ENCODE assay signal across 8 mouse cellular contexts in the genomic region with DNA sequence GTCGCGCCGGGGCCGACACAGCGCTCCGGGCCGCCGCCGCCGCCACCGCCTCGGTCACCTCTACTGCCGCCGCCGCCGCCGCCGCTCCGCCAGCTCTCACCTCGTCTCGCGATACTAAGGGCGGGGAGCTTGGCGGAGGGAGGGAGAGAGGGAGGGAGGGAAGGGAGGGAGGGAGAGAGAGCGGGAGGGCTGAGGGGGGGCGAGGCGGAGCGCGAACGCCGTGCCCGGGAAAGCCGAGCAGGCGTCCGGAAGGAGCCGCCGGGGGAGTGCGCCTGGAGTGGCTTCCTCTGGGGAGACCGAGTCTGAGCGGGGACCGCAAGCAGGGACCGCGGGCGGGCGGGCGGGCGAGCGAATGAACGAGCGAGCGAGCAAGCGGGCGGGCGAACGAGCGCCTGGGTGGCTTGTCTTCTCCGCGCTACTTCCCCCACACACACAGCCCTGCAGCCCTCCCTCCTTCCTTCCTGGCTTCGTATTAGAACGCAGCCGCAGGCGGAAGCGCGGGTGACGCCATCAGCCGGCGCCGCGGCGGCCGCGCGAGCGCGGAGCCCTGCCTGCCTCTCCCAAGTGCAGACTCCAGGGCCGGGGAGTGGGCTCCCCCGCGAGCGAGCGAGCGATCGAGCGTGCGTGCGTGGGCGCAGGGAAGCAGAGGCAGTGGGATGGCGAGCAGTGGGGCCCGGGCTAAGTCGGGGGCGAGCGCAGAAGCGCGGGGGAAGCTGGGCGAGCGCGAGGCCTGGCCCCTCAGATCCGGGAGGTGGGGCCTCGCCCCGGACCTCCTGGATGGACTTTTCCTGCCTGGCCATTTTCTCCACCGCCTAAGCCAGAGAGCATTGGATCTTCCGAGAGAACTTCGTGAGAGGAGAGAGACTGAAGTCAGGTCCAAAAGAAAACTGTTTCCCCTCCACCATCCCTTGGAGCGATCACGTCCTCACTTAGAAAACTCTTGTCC. TPM values are rescaled to one million over a fixed set of nuclear protein-coding genes. Genes with fewer than 3 reads are reported as not detected.
DNase-seq lines count a peak whose midpoint lies in the region; ATAC-seq and TF ChIP-seq lines count a peak whose summit lies in the region.

A gene (minus strand): TSS at position 457 of the 946 bp plus-strand sequence.

- H3K79me2 ChIP-seq in C2C12 (ENCODE audit: control insufficient read depth, insufficient read depth): peaks cover 62% of the 10 kb centered on the region

- H3K4me2 ChIP-seq in heart, embryonic 12.5 days: peak within 1 kb of the TSS; percentile 72
- peak within 1 kb of the TSS; percentile 83 for H3K4me2 ChIP-seq in liver, embryonic 12.5 days
- H3K4me2 ChIP-seq in stomach, embryonic 15.5 days: peak within 1 kb of the TSS; percentile 64

- TF ChIP-seq POLR2A in brain, embryonic 14.5 days (IDR thresholded peaks at IDR 0.05; ENCODE audit: borderline replicate concordance, extremely low read depth, insufficient read depth, insufficient read length, poor library complexity, severe bottlenecking): peak; percentile 91

- H3K9ac ChIP-seq in heart, embryonic 12.5 days: peak within 1 kb of the TSS; percentile 99
- peak within 1 kb of the TSS; percentile 98 for H3K9ac ChIP-seq in liver, embryonic 12.5 days
- H3K9ac ChIP-seq in stomach, embryonic 15.5 days: peak within 1 kb of the TSS; percentile 96

- peak within 1 kb of the TSS; percentile 100 for H3K27ac ChIP-seq in heart, embryonic 12.5 days (ENCODE audit: poor library complexity, severe bottlenecking)
- peak within 1 kb of the TSS; percentile 98 for H3K27ac ChIP-seq in liver, embryonic 12.5 days
- peak within 1 kb of the TSS; percentile 100 for H3K27ac ChIP-seq in stomach, embryonic 15.5 days

- H3K36me3 ChIP-seq in C2C12 (ENCODE audit: control insufficient read depth, insufficient read depth): peaks cover 18% of the 10 kb centered on the region
- H3K36me3 ChIP-seq in erythroblast, embryonic 14.5 days (ENCODE audit: control insufficient read depth): peaks cover 20% of the 10 kb centered on the region
- peaks cover 4% of the 10 kb centered on the region; the same call in 1 of the 2 replicates for H3K36me3 ChIP-seq in heart, embryonic 12.5 days
- H3K36me3 ChIP-seq in liver, embryonic 12.5 days: peaks cover 17% of the 10 kb centered on the region
- no peaks in the 10 kb centered on the region for H3K36me3 ChIP-seq in stomach, embryonic 15.5 days

- H3K9me3 ChIP-seq in erythroblast, embryonic 14.5 days (ENCODE audit: control insufficient read depth, low read length): no peaks in the 10 kb centered on the region
- H3K9me3 ChIP-seq in heart, embryonic 12.5 days (replicated peaks): peaks cover 3% of the 10 kb centered on the region; the same call in 1 of the 2 replicates
- H3K9me3 ChIP-seq in liver, embryonic 12.5 days (replicated peaks): no peaks in the 10 kb centered on the region
- no peaks in the 10 kb centered on the region for H3K9me3 ChIP-seq in stomach, embryonic 15.5 days

- peaks cover 46% of the 10 kb centered on the region for H3K79me3 ChIP-seq in C2C12 (ENCODE audit: low read depth)

- WGBS in heart, embryonic 12.5 days: under 1% methylated on average over 61 of the region's 104 CpGs
- 0% methylated on average over 56 of the region's 104 CpGs for WGBS in liver, embryonic 12.5 days (ENCODE audit: insufficient replicate concordance)
- WGBS in stomach, embryonic 15.5 days: 0% methylated on average over 69 of the region's 104 CpGs

- ATAC-seq in heart, embryonic 12.5 days (ENCODE audit: insufficient number of reproducible peaks, low FRiP score): peak; percentile 92
- ATAC-seq in liver, embryonic 12.5 days: peak; percentile 88
- peak; percentile 91 for ATAC-seq in stomach, embryonic 15.5 days (ENCODE audit: insufficient read depth, low FRiP score, low read depth)

- no peak for TF ChIP-seq CTCF in C2C12 (IDR thresholded peaks at IDR 0.05; ENCODE audit: control insufficient read depth, insufficient read depth, insufficient read length)
- TF ChIP-seq CTCF in brain, embryonic 14.5 days (IDR thresholded peaks at IDR 0.05; ENCODE audit: borderline replicate concordance, extremely low read depth, insufficient read depth, insufficient read length): no peak

- no peaks in the 10 kb centered on the region for H3K27me3 ChIP-seq in C2C12 (ENCODE audit: control insufficient read depth, insufficient read depth, insufficient read length)
- H3K27me3 ChIP-seq in erythroblast, embryonic 14.5 days (ENCODE audit: control insufficient read depth): no peaks in the 10 kb centered on the region
- no peaks in the 10 kb centered on the region for H3K27me3 ChIP-seq in heart, embryonic 12.5 days (replicated peaks)
- H3K27me3 ChIP-seq in liver, embryonic 12.5 days (replicated peaks): no peaks in the 10 kb centered on the region
- no peaks in the 10 kb centered on the region for H3K27me3 ChIP-seq in stomach, embryonic 15.5 days (replicated peaks)

- peak within 1 kb of the TSS; percentile 91 for H3ac ChIP-seq in C2C12 (ENCODE audit: control insufficient read depth, insufficient read length, low read depth)

- peak within 1 kb of the TSS; percentile 89 for H3K4me3 ChIP-seq in C2C12 (ENCODE audit: insufficient read depth, poor library complexity, severe bottlenecking)
- H3K4me3 ChIP-seq in erythroblast, embryonic 14.5 days (replicated peaks): peak within 1 kb of the TSS; percentile 100
- peak within 1 kb of the TSS; percentile 95 for H3K4me3 ChIP-seq in heart, embryonic 12.5 days
- H3K4me3 ChIP-seq in liver, embryonic 12.5 days: peak within 1 kb of the TSS; percentile 99
- peak within 1 kb of the TSS; percentile 78 for H3K4me3 ChIP-seq in stomach, embryonic 15.5 days (replicated peaks)

- H3K4me1 ChIP-seq in erythroblast, embryonic 14.5 days (ENCODE audit: control insufficient read depth): peaks cover 24% of the 10 kb centered on the region
- peaks cover 16% of the 10 kb centered on the region for H3K4me1 ChIP-seq in heart, embryonic 12.5 days (replicated peaks)
- peaks cover 34% of the 10 kb centered on the region for H3K4me1 ChIP-seq in liver, embryonic 12.5 days
- peaks cover 15% of the 10 kb centered on the region; the same call in 1 of the 2 replicates for H3K4me1 ChIP-seq in stomach, embryonic 15.5 days

- peak; percentile 98 for DNase-seq in brain, embryonic 14.5 days (ENCODE audit: low read depth)
- DNase-seq in kidney, postnatal 10 days: peak; percentile 95
- DNase-seq in natural killer cell, adult 2 months (ENCODE audit: low spot score in 2 of 2): peak; percentile 84 to 89

TF ChIP-seq in C2C12, 6 proteins besides CTCF, POLR2A, EP300 and RAD21:
- no peak for TF ChIP-seq MYOG (IDR thresholded peaks at IDR 0.05; ENCODE audit: control insufficient read depth, extremely low read depth, insufficient read length)
- peak; percentile 36 for TF ChIP-seq MAX (IDR thresholded peaks at IDR 0.05)
- no peak for TF ChIP-seq MYOD1 (IDR thresholded peaks at IDR 0.05; ENCODE audit: control insufficient read depth, insufficient read length, low read depth)

RNA-seq across cellular contexts. Expression of the gene that starts here (rescaled TPM):
- polyA plus RNA-seq in C2C12 (2012; fragmentation: generic; extraction: Trizol): 16.0 TPM
- 57.6 and 70.6 TPM in 2 replicates for polyA plus RNA-seq in brain, embryonic 14.5 days (2012; rRNA removed)
- polyA plus RNA-seq in erythroblast, embryonic 14.5 days (2012): 0.48 and 0.51 TPM in 2 replicates
- polyA plus RNA-seq in heart, embryonic 12.5 days (2016; fragmentation: Nextera tagmentation; extraction: Ambion mirVana): 20.9 and 23.6 TPM in 2 replicates
- 16.3 and 17.4 TPM in 2 replicates for polyA plus RNA-seq in liver, embryonic 12.5 days (2016; fragmentation: Nextera tagmentation; extraction: Ambion mirVana)
- polyA plus RNA-seq in stomach, embryonic 15.5 days (2015; fragmentation: Nextera tagmentation; extraction: Ambion mirVana): 23.9 and 25.3 TPM in 2 replicates

Comparison
In these comparisons a context has a peak if more than half of its experiments do, and no peak if none do; other contexts are left out.
1. Peak in every context shown above with its lines: DNase-seq, ATAC-seq, H3K4me3 ChIP-seq and H3K27ac ChIP-seq.
2. RNA of the gene that starts here (polyA plus RNA-seq): 57.6 to 70.6 TPM in brain, embryonic 14.5 days, 23.9 to 25.3 TPM in stomach, embryonic 15.5 days, 20.9 to 23.6 TPM in heart, embryonic 12.5 days, 16.3 to 17.4 TPM in liver, embryonic 12.5 days and 16.0 TPM in C2C12 (single experiment); 0.48 to 0.51 TPM in erythroblast, embryonic 14.5 days; every median in the first group is over 10 times any median in the second.